Mouse (Mus musculus) embryo, embryonic 10.5 days (tissue): Measurements from ENCODE around the gene St6galnac4.

ENCODE experiments used
- DNase-seq: peaks from one replicate; pipeline ENCODE4 v3.0.0-alpha.2; 2015; ENCODE audit warnings: low spot score

The St6galnac4 gene

DNA sequence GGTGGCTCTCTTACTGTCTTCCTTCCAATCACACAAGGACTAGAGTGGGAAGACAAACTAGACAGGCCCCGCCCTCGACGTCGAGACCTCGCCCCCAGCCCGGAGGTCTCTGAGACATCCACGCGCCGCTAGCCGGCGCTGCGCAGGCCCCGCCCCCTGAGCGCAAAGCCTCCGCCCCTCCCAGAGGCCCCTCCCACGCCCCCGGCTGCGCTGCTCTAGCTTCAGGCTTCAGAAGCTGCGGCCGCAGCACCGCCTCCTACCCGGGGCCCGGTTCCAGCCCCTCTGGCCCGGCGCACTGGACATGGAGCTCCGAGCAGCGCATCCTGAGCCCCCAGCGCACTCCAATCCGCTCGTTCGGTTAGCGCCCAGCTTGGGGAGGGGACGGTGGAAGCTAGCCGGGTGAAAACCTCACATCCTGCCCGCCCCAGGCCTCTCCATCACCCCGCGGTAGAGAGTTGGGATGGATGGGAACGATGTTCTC is at the start of gene St6galnac4:
St6galnac4 (plus strand) TSS at position 225 of the 481 bp plus-strand sequence.
- peak; percentile 96 for DNase-seq

DNA sequence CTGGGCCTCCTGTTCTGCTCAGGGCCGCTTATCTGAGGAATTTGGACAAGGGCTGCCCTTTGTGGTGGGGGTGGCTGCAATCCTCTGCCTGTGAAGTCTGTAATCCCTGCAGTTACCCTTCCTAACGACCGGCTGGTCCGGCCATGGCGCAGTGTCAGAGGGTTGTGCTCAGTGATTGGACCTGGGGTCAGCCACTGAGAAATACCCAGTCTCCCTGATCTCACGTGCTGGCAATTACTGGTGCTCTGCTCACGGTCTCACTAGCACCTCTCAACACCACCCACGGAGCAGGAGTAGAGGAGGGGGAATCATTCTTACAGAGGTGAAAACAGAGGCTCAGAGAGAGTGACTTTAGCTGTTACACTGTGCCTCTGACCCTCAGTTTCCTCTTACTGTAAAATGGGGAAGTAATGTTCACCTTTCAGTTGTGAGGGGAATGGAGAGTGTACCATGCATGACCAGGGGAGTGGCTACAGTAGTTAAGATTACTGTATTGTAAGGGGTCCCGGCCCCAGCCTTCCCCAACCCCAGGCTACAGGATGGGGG is 49.5 kb upstream of the St6galnac4 start:
- DNase-seq: no peak

DNA sequence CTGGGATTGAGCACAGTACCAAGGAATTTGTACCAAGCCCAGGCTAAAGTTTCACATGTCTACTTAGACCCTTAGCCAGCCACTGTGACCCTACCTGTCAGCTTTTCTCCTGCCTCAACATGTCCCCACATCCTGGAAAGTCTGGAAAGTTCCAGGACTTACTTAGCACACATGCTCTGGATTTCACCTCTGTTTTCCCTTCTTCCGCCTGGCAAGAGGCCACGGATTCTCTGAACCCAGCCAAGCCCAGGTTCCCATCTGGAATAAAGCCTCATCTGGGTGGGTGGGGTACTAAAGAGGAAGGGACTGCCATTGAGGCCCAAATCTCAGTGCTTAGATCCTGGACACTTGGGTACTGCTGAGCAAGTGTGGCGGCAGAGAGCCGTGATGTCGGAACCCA is 49.0 kb upstream of the St6galnac4 start:
- DNase-seq: no peak

- DNase-seq: no peak
Observed at GRCm38 (mm10) chr2:32538461-32538860, 48.4 kb upstream of the St6galnac4 start.

- DNase-seq: no peak
Observed at GRCm38 (mm10) chr2:32539452-32539981, 47.4 kb upstream of the St6galnac4 start.

GRCm38 (mm10) chr2:32541333-32541908 is 45.5 kb upstream of the St6galnac4 start:
- no peak for DNase-seq

DNA sequence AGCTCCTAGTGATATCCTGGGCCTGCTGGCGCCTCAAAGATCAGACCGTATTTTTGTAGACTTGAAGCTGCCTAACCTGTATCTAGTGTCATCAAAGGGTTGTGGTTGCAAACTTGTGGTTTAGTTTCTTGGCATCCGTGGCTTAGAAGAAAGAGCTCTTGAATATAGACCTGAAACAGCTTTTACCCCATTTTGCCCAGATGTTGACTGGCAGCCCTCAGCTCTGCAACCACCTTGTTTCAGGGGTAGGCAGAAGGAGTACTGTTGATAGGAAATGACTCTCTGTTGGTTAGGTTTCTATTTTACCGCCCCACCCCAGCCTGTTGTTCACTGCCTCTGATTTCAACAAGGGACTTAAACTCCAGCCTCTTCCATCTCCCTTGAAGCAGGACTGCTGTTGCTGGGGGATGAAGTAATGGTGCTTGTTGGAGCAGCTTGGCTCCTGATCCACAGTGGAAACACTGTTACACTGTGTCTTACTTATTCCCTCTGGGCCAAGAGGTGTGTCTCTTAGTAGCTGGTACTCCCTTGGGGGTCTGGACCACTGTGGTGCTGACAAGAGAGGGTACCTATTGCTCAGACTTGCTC is 44.8 kb upstream of the St6galnac4 start:
- DNase-seq: no peak

DNA sequence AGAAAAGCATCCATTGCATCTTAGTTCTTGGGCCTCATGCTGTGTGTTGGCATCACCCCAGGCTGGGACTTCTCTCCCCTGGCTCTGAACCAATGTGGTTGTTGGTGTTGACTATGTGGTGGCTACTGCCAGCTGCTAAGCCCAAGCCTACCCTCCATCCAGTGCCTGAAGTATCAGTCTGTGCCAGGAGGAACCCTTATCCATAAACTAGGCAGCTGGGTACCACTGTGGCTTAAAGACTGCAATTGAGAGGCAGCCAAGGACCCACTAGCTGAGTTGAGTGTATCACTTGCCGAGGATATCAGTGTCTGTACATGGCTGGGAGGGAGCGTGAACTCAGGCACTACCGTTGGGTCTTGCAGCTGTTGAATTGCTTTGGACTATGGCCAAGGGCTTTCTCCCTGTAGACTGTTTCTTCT is 43.9 kb upstream of the St6galnac4 start:
- DNase-seq: no peak

DNA sequence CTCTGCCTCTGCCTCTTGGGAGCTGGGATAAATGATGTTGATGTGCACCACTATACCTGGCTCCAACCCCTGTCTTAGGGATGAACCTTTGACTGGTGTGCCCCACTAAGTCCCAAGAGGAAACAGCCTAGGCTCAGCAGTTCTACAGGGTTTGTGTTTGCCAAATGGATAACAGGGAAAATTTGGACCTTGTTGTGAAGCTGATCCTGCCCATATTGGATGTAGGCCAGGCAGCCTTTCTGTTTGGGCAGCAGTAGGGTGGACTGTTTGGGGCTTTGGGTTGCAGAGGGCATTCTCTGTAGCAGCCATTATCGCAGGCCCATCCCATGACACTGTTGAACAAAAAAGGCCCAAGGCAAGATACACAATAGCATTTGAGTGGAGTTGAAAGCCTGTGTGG is 39.9 kb upstream of the St6galnac4 start:
- no peak for DNase-seq

DNA sequence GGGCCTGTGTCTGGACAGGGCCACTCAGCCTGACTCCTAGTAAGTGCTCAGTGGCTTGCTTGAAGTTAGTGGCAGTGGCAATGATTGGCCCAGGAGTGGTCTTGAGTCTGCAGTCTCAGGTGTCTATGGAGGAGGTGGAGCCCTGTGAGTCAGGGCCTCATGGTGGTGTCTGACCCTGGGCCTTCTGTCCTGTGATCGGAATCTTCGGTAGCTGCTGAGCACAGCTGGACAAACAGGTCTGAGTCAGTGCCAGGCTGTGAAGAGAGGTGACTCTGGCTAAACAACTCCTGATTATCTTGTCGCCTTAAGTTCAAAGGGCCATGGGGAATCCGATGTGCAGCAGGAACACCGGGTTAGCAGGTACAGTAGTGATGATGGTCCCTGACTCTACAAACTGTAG is 39.5 kb upstream of the St6galnac4 start:
- no peak for DNase-seq

GRCm38 (mm10) chr2:32547964-32548739 is 38.7 kb upstream of the St6galnac4 start:
- DNase-seq: no peak

GRCm38 (mm10) chr2:32549171-32549570 is 37.7 kb upstream of the St6galnac4 start:
- no peak for DNase-seq

DNA sequence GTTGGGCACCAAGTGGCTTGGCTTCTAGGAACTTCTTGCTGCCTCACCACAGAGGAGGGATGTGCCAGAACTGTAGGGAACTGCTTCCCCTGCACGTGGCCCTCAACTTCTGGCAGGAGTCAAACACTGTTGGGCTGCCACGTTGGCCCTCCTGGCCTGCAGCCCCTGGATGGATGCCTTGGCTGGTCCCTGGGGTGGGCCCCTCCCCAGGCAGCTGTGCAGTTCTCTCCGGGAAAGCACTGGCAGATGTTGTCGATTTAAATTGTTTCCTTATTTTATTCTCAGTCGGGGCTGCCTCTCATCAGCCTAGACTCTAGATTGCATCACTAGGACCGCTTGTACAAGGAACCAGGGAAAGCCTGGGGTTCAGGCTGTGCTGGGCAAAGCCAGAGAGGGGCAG is 37.1 kb upstream of the St6galnac4 start:
- no peak for DNase-seq

DNA sequence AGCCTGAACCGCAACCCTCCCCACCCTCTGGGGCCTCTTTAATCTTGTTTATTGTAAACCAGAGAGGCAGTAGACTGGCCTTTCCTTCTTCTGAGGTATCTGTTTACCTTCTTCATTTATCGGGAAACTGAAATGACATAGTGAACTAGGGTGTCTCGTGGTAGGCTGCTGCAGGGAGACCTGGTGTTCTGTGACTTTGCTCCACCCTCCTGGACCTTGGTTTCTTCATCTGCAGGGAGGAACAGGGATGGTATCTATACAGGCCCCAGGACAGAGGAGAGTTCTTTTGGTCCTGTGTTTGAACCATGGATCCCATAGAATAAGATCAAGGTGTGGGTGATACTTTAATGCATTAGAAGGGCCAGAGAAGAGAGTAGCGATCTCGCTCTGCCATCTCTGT is 35.7 kb upstream of the St6galnac4 start:
- DNase-seq: no peak

- no peak for DNase-seq
Observed at GRCm38 (mm10) chr2:32553592-32554148, 33.2 kb upstream of the St6galnac4 start.

DNA sequence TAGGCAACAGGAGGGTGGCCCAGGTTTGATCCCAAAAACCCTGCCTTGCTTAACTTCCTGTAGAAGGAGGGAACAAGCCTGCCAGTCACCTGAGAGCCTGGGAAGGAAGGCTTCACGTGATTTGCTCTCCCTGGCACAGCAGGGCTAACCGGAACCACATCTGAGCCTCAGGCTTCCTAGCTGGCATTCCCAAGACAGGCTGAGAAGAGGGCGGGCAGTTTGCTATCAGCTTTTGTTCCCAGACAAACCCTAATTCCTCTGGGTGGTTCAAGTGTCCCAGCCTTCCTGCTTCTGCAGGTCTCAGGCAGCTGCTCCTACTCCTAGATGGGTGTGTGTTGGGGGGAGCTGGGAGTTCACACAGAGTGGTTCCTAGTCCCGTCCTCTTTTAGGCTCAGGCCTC is 31.4 kb upstream of the St6galnac4 start:
- DNase-seq: no peak

GRCm38 (mm10) chr2:32556019-32556418 is 30.9 kb upstream of the St6galnac4 start:
- no peak for DNase-seq

- peak; percentile 81 for DNase-seq
Observed at GRCm38 (mm10) chr2:32559570-32559969, 27.3 kb upstream of the St6galnac4 start.

DNA sequence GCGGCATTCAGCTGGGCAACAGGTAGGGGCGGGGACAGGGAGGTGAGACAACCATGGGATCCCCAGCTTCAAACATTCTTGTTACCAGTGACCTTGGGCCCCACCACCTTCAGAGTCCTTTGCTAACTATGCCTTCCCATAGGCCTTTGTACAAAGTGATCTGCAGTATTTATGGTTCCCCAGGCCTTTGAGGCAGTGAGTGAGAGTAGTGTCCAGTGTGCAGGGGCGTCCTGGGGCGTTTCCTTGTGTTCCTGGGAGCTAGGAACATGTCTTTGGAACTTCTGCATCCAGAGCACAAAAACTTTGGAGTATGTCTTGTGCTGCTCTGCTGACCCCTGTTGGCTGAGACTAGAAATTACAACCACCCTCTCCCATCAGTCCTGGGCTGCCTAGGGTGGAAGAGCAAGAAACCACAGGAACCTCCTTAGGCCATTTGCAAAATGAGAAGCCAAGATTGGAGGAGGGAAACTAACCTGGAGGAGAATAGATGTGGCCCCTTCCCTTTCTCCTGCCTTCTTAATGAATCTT is 20.3 kb upstream of the St6galnac4 start:
- DNase-seq: peak; percentile 84

DNA sequence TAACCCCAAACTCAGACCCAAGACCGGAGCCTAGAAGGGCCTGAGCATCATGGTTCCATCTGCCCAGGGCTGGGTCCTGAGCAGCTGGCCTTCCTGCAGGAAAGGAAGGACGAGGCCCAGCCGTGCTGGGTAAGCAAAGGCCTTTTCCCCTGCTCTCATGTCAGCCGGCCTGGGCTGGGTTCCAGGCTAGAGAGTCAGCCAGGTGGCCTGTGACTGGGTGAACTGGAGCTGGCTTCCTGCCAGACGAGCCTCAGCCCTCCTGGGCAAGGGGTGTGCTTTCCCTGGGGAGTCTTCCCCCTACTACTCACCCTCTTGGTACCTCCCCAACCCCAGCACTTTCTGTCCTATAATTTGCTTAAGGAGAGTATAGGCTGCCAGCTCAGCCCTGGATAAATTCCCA is 18.7 kb upstream of the St6galnac4 start:
- no peak for DNase-seq

DNA sequence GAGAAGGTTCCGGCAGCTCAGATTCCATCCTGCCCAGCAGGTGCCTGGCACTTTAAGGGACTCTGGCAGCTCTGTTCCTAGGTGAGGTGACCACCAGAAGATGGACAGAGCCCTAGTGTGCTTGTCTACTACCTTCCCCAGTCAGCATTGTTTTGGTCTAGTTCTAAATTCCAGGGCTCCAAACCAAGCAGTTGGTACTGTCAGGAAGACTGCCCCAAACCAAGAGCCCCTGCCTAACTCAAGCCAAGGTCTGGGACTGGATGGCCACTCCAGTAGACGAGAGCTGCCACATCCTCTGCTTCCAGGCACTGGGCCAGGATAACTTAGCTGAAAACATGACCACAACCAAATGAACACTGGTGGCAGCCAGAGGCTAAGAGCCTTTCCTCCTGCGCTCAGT is 18.0 kb upstream of the St6galnac4 start:
- no peak for DNase-seq
